Mouse (Mus musculus): Measurements from ENCODE around the gene Lpcat2. TPM values are rescaled to one million over a fixed set of nuclear protein-coding genes. Genes with fewer than 3 reads are reported as not detected.

Gene Lpcat2
- polyA plus RNA-seq, 1 experiment from 2014 or later, result 7.7 TPM

DNA sequence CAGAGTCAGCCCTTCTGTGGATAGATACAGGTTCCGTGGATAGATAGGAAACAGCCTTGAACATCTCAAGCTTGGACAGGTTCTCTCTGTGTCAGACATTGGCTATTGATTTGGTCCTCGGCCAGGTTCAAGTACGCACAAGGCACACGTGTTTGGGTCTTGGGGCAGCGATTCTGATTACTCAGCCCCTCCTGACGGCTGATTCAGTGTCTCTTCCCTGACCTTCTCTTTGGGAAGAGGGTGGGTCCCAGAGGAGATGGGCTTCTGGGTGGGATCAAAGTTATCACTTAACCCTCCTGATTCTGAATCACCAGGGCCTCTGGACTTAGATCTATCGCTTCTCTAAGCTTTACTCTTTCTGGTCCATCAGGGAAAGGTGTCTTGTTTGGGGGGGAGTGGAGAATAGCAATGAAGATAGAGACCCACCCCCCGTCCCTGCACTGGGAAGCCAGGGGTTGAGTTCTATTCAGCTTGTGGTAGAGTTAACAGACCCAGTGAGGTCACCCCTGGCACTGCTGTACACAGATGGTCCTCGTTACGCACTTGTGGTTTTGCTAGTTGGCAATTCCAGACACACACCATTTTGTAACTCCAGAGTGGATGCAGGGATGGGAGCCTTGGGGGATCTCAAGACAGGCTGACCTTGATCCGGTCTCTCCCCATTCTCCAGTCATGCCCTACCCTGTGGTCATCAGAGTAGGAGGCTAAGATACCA is 20.2 kb upstream of the Lpcat2 start:
- Histone ChIP-seq H3K4me1 (no peaks in the 10 kb centered on the region), H3K27ac (replicated peaks) (no peak overlapping the region), H3K9me3 (no peaks in the 10 kb centered on the region), H3K9ac (replicated peaks) (no peak overlapping the region), H3K4me2 (replicated peaks) (no peak overlapping the region), H3K4me3 (no peak overlapping the region), H3K27me3 (no peaks in the 10 kb centered on the region), H3K36me3 (no peaks in the 10 kb centered on the region)
- ATAC-seq (replicated peaks), result no peak
- WGBS, result 87% methylated on average over 11 of the region's 11 CpGs

DNA sequence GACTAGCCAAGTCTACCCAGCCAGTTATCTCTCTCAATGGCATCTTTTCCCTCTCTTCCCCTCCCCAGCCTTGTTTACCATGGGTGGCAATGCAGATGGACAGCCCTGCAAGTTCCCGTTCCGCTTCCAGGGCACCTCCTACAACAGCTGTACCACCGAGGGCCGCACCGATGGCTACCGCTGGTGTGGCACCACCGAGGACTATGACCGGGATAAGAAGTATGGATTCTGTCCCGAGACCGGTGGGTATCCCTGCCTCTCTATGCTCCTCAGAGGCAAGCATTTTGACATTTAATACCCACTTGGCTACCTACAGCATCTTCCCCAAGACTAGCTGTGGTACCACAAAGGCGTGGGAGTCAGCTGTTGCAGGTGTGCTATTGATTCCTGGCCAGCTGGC is 19.2 kb upstream of the Lpcat2 start:
- no peak overlapping the region for H3K9ac ChIP-seq (replicated peaks)
- no peak for ATAC-seq (replicated peaks)
- H3K36me3 ChIP-seq, result no peaks in the 10 kb centered on the region
- no peaks in the 10 kb centered on the region for H3K4me1 ChIP-seq
- H3K27ac ChIP-seq (replicated peaks), result no peak overlapping the region
- H3K9me3 ChIP-seq, result no peaks in the 10 kb centered on the region
- H3K4me3 ChIP-seq, result no peak overlapping the region
- H3K27me3 ChIP-seq, result no peaks in the 10 kb centered on the region
- no peak overlapping the region for H3K4me2 ChIP-seq (replicated peaks)
- WGBS, result 93% methylated on average over 11 of the region's 11 CpGs

DNA sequence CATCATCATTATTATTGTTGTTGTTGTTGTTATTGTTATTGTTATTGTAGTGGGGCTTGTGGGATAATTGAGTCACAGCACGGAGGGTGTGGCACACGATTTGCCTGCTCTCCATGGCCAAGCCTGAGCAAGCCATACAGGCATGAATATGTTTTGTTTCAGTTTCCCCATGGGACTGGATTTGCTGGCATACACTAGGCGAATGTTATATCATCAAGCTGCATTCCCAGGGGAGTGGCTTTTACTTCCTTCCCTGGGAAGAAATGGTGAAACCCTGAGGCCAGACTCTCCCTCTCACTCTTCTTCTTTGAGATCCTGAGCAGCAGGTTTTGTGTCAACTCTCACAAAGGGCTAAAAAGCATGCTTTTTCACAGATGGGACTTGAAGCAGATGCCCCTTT is 16.5 kb upstream of the Lpcat2 start:
- no peak for ATAC-seq (replicated peaks)
- Histone ChIP-seq H3K4me1 (no peaks in the 10 kb centered on the region), H3K9ac (replicated peaks) (no peak overlapping the region), H3K27ac (replicated peaks) (no peak overlapping the region), H3K4me3 (no peak overlapping the region), H3K9me3 (no peaks in the 10 kb centered on the region), H3K4me2 (replicated peaks) (no peak overlapping the region), H3K36me3 (no peaks in the 10 kb centered on the region), H3K27me3 (no peaks in the 10 kb centered on the region)
- WGBS, result 92% methylated on average over 3 of the region's 3 CpGs

DNA sequence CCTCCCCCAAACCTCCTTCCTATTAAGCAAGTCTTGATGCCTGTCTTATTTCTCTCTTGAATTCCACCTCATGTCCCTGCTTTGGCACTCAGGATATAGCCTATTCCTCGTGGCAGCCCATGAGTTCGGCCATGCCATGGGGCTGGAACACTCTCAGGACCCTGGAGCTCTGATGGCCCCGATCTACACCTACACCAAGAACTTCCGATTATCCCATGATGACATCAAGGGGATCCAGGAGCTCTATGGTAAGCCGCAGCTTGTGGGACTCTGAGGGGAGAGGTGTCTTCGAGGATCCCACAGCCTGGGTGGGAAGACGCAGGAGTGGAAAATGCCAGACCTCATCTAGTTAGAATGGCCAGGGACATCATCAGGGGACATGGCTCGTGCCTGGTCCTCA is 16.0 kb upstream of the Lpcat2 start:
- H3K9ac ChIP-seq (replicated peaks), result no peak overlapping the region
- no peak for ATAC-seq (replicated peaks)
- no peak overlapping the region for H3K27ac ChIP-seq (replicated peaks)
- H3K27me3 ChIP-seq, result no peaks in the 10 kb centered on the region
- H3K4me2 ChIP-seq (replicated peaks), result no peak overlapping the region
- no peaks in the 10 kb centered on the region for H3K4me1 ChIP-seq
- H3K4me3 ChIP-seq, result no peak overlapping the region
- H3K9me3 ChIP-seq, result no peaks in the 10 kb centered on the region
- H3K36me3 ChIP-seq, result no peaks in the 10 kb centered on the region
- WGBS, result 92% methylated on average over 8 of the region's 8 CpGs

DNA sequence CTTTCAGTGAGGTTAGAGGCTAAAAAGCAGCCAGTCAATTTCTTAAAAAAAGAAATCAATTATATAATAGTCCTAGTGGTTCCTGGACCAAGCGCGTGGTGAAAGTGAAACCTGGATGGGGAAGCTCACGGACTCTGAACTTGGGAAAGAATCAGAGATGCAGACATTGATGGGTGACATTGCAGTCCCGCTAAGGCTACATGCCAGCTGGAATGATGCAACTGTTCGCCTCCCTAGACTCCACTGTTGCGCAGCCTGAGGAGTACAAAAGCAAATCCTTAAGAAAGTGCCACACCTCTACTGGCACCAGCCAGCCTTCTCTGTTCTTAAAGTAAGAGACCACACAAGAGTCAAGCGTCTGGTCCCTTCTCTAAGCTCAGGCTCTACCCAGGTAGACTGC is 15.3 kb upstream of the Lpcat2 start:
- no peaks in the 10 kb centered on the region for H3K9me3 ChIP-seq
- H3K9ac ChIP-seq (replicated peaks), result no peak overlapping the region
- WGBS, result 84% methylated on average over 7 of the region's 7 CpGs
- no peak overlapping the region for H3K27ac ChIP-seq (replicated peaks)
- no peaks in the 10 kb centered on the region for H3K36me3 ChIP-seq
- no peak overlapping the region for H3K4me2 ChIP-seq (replicated peaks)
- no peaks in the 10 kb centered on the region for H3K27me3 ChIP-seq
- no peaks in the 10 kb centered on the region for H3K4me1 ChIP-seq
- no peak overlapping the region for H3K4me3 ChIP-seq
- ATAC-seq (replicated peaks), result no peak

DNA sequence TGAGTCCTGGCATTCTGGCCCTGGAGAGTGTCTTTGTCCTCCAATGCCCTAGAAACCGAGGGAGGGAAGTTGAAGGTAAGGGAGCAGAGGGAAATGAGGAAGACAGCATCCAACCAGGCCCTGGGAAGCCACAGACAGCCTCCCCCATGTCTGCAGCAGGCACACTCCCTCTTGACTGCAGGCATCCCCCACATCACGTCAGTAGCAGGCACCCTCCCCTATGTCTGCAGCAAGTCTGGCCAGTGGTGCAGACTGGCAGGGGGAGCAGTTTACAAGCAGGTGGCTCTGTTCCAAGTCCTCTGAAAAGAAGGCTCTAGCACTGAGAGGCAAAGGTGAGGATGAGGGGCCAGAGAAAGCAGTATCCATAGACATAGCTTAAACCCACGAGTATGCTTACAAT is 8.5 kb upstream of the Lpcat2 start:
- Histone ChIP-seq H3K4me2 (replicated peaks) (no peak overlapping the region), H3K27me3 (no peaks in the 10 kb centered on the region), H3K4me3 (no peak overlapping the region), H3K27ac (replicated peaks) (0 out of 2 replicates have a peak overlapping the region, but pooled peaks have one; percentile 27), H3K9me3 (no peaks in the 10 kb centered on the region), H3K36me3 (no peaks in the 10 kb centered on the region), H3K4me1 (peaks cover 19% of the 10 kb centered on the region), H3K9ac (replicated peaks) (no peak overlapping the region)
- ATAC-seq (replicated peaks), result peak; percentile 35; the same call in 1 of the 2 replicates
- 10% methylated on average over 3 of the region's 3 CpGs for WGBS

DNA sequence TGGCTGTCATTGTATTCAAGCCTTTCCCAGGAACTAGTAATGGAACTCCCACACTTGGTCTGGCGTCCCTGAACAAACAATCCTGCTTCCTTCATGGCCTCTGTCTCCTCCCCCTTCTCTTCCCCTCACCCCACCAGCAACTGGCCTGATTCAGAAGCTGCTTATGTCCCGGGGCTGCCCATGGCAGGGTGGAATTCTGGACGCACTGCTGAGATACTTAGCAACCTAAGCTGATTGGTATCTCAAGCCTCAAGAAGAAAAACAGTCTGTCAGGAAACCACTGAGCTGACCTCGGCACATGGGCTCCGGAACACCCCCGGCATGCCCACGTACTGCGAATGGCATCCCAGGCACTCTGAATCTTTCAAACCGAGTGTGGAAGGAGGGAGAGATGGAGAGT is 7.8 kb upstream of the Lpcat2 start:
- no peak overlapping the region; the same call in 1 of the 2 replicates for H3K27ac ChIP-seq (replicated peaks)

DNA sequence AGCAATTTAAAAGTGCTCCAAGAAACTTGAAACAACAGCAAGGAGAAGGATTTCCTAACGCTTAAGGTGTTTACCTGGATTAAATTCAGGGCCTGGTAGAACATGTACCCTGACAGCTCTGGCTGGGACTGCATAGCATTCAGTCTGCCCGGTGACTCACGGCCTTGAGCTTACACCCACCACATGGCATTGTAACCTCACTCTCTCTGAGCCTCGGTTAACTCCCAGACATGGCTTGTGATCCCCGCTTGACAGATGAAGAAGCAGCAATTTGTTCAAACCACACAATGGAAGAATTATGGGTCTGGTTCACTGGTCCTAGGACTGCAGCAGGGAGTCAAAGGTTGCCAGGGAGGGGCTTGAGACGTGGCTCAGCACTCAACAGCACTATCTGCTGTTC is 5.9 kb upstream of the Lpcat2 start:
- no peak for ATAC-seq (replicated peaks)
- WGBS, result 67% methylated on average over 6 of the region's 6 CpGs
- H3K27me3 ChIP-seq, result no peaks in the 10 kb centered on the region

More for the DNA sequence above, 7.8 kb upstream of the Lpcat2 start:
- H3K4me3 ChIP-seq, result no peak overlapping the region
- H3K9ac ChIP-seq (replicated peaks), result no peak overlapping the region
- no peaks in the 10 kb centered on the region for H3K36me3 ChIP-seq
- no peaks in the 10 kb centered on the region for H3K9me3 ChIP-seq
- peaks cover 19% of the 10 kb centered on the region for H3K4me1 ChIP-seq
- no peak overlapping the region for H3K4me2 ChIP-seq (replicated peaks)
- ATAC-seq (replicated peaks), result no peak
- WGBS, result 53% methylated on average over 9 of the region's 9 CpGs
- H3K27me3 ChIP-seq, result no peaks in the 10 kb centered on the region

DNA sequence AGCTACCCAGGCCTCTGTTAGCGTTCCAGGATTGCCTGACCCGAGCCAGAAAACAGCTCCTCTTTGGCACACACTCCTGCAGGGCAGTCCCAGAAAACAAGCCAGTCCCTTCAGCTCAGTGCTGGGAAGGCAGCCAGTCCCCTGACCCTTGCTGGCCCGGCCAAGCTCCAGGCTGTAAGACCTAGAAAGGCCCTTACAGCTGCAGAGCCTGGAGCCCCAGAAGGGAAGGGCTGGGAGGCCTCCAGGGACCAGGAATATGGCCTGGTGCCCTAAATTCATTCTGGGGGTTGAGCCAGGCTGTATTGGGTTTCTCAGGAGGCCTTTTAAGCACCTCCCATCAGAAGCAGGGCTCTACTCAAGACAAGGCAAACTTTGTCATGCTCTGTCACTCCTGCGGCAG is 4.9 kb upstream of the Lpcat2 start:
- Histone ChIP-seq H3K36me3 (no peaks in the 10 kb centered on the region), H3K4me1 (peaks cover 23% of the 10 kb centered on the region), H3K27me3 (no peaks in the 10 kb centered on the region), H3K27ac (replicated peaks) (peak overlapping the region; percentile 17; the same call in 1 of the 2 replicates), H3K9me3 (no peaks in the 10 kb centered on the region), H3K4me2 (replicated peaks) (no peak overlapping the region), H3K4me3 (no peak overlapping the region), H3K9ac (replicated peaks) (no peak overlapping the region)
- ATAC-seq (replicated peaks), result peak; percentile 74
- WGBS, result 66% methylated on average over 4 of the region's 4 CpGs

More for the DNA sequence above, 5.9 kb upstream of the Lpcat2 start:
- Histone ChIP-seq H3K4me3 (no peak overlapping the region), H3K9me3 (no peaks in the 10 kb centered on the region), H3K4me2 (replicated peaks) (no peak overlapping the region), H3K9ac (replicated peaks) (no peak overlapping the region), H3K27ac (replicated peaks) (no peak overlapping the region), H3K4me1 (peaks cover 19% of the 10 kb centered on the region), H3K36me3 (no peaks in the 10 kb centered on the region)

DNA sequence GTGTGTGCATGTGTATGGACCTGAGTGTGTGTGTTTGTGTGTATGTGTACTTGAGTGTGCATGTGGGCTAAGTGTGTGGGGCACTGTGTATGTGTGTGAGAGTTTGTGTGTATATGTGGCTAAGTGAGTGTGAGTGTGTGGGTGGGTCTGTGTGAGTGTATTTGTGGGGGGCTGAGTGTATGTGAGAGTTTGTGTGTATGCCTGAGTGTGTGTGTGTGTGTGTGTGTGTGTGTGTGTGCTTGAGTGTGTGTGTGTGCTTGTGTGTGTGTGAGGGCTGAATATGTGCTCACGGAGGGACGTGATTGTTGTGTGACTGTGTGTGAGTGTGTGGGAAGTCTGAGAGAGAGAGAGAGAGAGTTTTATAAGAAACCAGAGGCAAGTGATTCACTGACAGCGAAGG is 3.8 kb upstream of the Lpcat2 start:
- Histone ChIP-seq H3K27ac (replicated peaks) (no peak overlapping the region), H3K27me3 (0 out of 2 replicates have a peak, but pooled peaks cover 3% of the 10 kb centered on the region), H3K36me3 (no peaks in the 10 kb centered on the region), H3K9ac (replicated peaks) (no peak overlapping the region), H3K9me3 (no peaks in the 10 kb centered on the region), H3K4me1 (peaks cover 17% of the 10 kb centered on the region), H3K4me3 (no peak overlapping the region), H3K4me2 (replicated peaks) (no peak overlapping the region)
- no peak for ATAC-seq (replicated peaks)
- WGBS, result 91% methylated on average over 3 of the region's 3 CpGs

DNA sequence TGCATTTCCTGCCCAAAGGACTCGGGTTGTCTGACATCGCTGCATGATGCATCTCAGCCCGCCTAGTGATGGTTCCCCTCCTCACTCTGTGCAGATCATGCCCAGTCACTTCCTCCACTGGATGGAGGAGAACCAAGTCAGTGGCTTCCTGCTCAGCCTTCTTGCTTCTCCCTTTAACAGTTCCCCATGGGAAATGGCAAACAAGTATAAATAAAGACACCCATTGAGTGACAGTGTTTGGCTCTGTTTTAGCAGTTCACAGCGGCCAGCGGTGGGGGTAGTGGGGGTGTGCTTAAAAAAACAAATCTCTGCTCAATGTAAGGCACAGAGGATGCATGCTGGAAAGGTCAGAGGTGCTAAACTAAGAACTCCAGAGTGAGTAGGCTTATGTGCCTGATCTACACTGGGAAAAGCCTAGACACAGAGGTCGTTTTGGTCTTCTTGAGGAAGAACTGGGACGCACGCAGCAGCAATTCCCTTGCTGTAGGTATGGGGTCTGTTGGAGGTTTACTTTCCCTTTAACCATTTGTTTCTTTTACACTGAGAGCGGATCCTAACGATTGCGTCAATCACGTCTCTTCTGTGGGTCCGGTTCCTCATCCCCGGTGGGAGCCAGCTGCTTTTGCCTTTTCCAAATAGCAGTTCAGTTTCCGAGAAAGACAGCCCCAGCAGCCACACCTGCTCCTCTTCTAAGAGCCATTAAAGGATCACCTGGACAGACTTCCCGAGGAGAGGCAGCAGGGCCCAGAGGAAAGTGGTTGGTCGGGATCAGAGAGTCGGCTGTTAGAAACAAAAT is 1.8 kb upstream of the Lpcat2 start:
- H3K4me2 ChIP-seq (replicated peaks), result no peak overlapping the region
- H3K9ac ChIP-seq (replicated peaks), result no peak overlapping the region
- no peak overlapping the region for H3K4me3 ChIP-seq
- no peak for ATAC-seq (replicated peaks)
- no peaks in the 10 kb centered on the region for H3K9me3 ChIP-seq
- no peaks in the 10 kb centered on the region for H3K36me3 ChIP-seq
- WGBS, result 71% methylated on average over 18 of the region's 18 CpGs
- 0 out of 2 replicates have a peak, but pooled peaks cover 3% of the 10 kb centered on the region for H3K27me3 ChIP-seq
- no peak overlapping the region for H3K27ac ChIP-seq (replicated peaks)
- peaks cover 8% of the 10 kb centered on the region; the same call in 1 of the 2 replicates for H3K4me1 ChIP-seq

DNA sequence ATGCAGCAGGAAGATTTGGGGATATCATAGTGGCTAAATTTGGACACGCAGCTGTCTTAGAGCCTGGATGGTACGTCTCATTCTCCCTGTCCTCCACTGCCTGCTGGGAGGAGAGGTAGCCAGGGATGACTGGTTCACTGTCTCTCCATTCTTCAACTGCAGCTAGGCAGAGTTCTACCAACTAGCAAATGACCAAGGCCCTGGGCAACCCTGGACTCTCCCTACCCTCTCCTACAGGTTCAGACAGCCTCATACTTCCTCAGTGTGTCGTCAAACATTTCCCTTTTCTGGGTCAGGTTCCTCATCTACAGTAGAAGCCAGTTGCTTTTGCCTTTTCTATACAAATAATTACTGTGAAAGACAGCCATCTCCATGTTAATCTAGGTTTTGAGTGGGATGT is 466 bp upstream of the Lpcat2 start:
- Histone ChIP-seq H3K27ac (replicated peaks) (no peak overlapping the region), H3K4me2 (replicated peaks) (peak overlapping the region; percentile 71), H3K9me3 (no peaks in the 10 kb centered on the region), H3K4me3 (peak overlapping the region; percentile 66), H3K36me3 (no peaks in the 10 kb centered on the region), H3K4me1 (peaks cover 8% of the 10 kb centered on the region; the same call in 1 of the 2 replicates), H3K27me3 (0 out of 2 replicates have a peak, but pooled peaks cover 3% of the 10 kb centered on the region), H3K9ac (replicated peaks) (no peak overlapping the region)
- ATAC-seq (replicated peaks), result no peak
- WGBS, result 85% methylated on average over 3 of the region's 3 CpGs

Measured in forebrain, embryonic 15.5 days (tissue).